Mouse (Mus musculus) CH12.LX (cell line): ENCODE data around the gene Ubqln1. TPM values are rescaled to one million over a fixed set of nuclear protein-coding genes. Genes with fewer than 3 reads are reported as not detected.

Experiments
- DNase-seq: peaks from one replicate; pipeline ENCODE4 v3.0.0-alpha.2; 2013; ENCODE audit errors: extremely low read depth
- H3K27ac ChIP-seq: 2 replicates; pipeline ENCODE4 v1.5.1; 2012; ENCODE audit warnings: low read depth, mild to moderate bottlenecking, control low read depth, moderate library complexity; ENCODE audit not compliant: insufficient read depth
- H3K27me3 ChIP-seq: replicated peaks from 2 replicates; pipeline ENCODE3; 2012; ENCODE audit warnings: inconsistent platforms
- H3K36me3 ChIP-seq, 2 experiments: replicated peaks in 1 of 2; 2 replicates each; pipeline versions ENCODE3 to v1.6.1; 2012; ENCODE audit warnings: inconsistent platforms in 1 of 2, low read length in 1 of 2, mild to moderate bottlenecking in 1 of 2, mixed read lengths in 1 of 2, moderate library complexity in 1 of 2; ENCODE audit not compliant: control insufficient read depth in 1 of 2, insufficient read depth in 1 of 2
- H3K4me1 ChIP-seq, 2 experiments: 2 replicates each; pipeline ENCODE4 v1.6.1; 2012; ENCODE audit warnings: inconsistent platforms in 1 of 2, moderate library complexity in 1 of 2; ENCODE audit not compliant: insufficient read depth in 2 of 2, control insufficient read depth in 1 of 2
- H3K4me2 ChIP-seq: 2 replicates; pipeline ENCODE4 v1.6.1; 2012; ENCODE audit warnings: low read depth, mild to moderate bottlenecking, control low read depth; ENCODE audit not compliant: poor library complexity, insufficient read depth, severe bottlenecking
- H3K4me3 ChIP-seq, 3 experiments: fragments of 150-350 bp in 1 of 3; sonication (generic) in 1 of 3; replicated peaks in 1 of 3; 2 replicates each; pipeline versions ENCODE3 to v1.5.1; 2011 to 2012; ENCODE audit warnings: low read depth in 2 of 3, low read length in 2 of 3, mild to moderate bottlenecking in 2 of 3, moderate library complexity in 2 of 3, control low read depth in 1 of 3, improper control_type of control experiment in 1 of 3, inconsistent platforms in 1 of 3, mixed read lengths in 1 of 3; ENCODE audit not compliant: poor library complexity in 1 of 3
- H3K79me2 ChIP-seq: replicated peaks from 2 replicates; pipeline ENCODE4 v1.6.1; 2012; ENCODE audit warnings: mild to moderate bottlenecking, moderate library complexity; ENCODE audit not compliant: control insufficient read depth, poor library complexity, insufficient read depth, severe bottlenecking; ENCODE audit errors: extremely low read depth
- H3K9ac ChIP-seq: 2 replicates; pipeline ENCODE4 v1.6.1; 2012; ENCODE audit warnings: low read depth, mild to moderate bottlenecking, control low read depth, moderate library complexity; ENCODE audit not compliant: insufficient read depth
- H3K9me3 ChIP-seq: replicated peaks from 2 replicates; pipeline ENCODE3; 2012; ENCODE audit warnings: low read length, inconsistent platforms, mixed read lengths
- CHD1 ChIP-seq: IDR thresholded peaks from 2 replicates; pipeline ENCODE4 v1.6.1; 2012; ENCODE audit warnings: low read depth, low read length, improper control_type of control experiment, inconsistent platforms
- CHD2 ChIP-seq: IDR thresholded peaks from 2 replicates; pipeline ENCODE4 v1.6.1; 2011; ENCODE audit warnings: low read length, improper control_type of control experiment
- CTCF ChIP-seq, 2 experiments: IDR thresholded peaks in 1 of 2; conservative IDR thresholded peaks in 1 of 2; 2 replicates each; pipeline ENCODE4 v1.5.1; 2011 to 2012; ENCODE audit warnings: low read depth in 2 of 2, low read length in 2 of 2, improper control_type of control experiment in 1 of 2, inconsistent platforms in 1 of 2, mild to moderate bottlenecking in 1 of 2, moderate library complexity in 1 of 2
- ELF1 ChIP-seq: IDR thresholded peaks from 2 replicates; pipeline ENCODE4 v1.6.1; 2014; ENCODE audit warnings: low read depth, mild to moderate bottlenecking, inconsistent platforms, low read length, improper control_type of control experiment
- ETS1 ChIP-seq: conservative IDR thresholded peaks from 2 replicates; pipeline ENCODE4 v1.6.1; 2012; ENCODE audit warnings: low read depth, mild to moderate bottlenecking, inconsistent platforms, low read length, improper control_type of control experiment, moderate library complexity
- HCFC1 ChIP-seq: IDR thresholded peaks from 2 replicates; pipeline ENCODE4 v1.6.1; 2012; ENCODE audit warnings: low read depth, mild to moderate bottlenecking, inconsistent platforms, low read length, improper control_type of control experiment
- JUN ChIP-seq: IDR thresholded peaks from 2 replicates; pipeline ENCODE4 v1.6.1; 2011; ENCODE audit warnings: low read depth, mild to moderate bottlenecking, low read length, improper control_type of control experiment, moderate library complexity; ENCODE audit not compliant: insufficient read depth
- JUND ChIP-seq: conservative IDR thresholded peaks from 2 replicates; pipeline ENCODE4 v1.6.1; 2011; ENCODE audit warnings: low read depth, low read length, improper control_type of control experiment
- KAT2A ChIP-seq: IDR thresholded peaks from 2 replicates; pipeline ENCODE4 v1.6.1; 2012; ENCODE audit warnings: low read length, improper control_type of control experiment, inconsistent platforms; ENCODE audit not compliant: insufficient replicate concordance
- MAFK ChIP-seq: IDR thresholded peaks from 2 replicates; pipeline ENCODE4 v1.6.1; 2011; ENCODE audit warnings: low read length, improper control_type of control experiment; ENCODE audit not compliant: insufficient replicate concordance
- MAZ ChIP-seq: IDR thresholded peaks from 2 replicates; pipeline ENCODE4 v1.6.1; 2012; ENCODE audit warnings: low read depth, mild to moderate bottlenecking, inconsistent platforms, low read length, improper control_type of control experiment, moderate library complexity
- MYC ChIP-seq: IDR thresholded peaks from 2 replicates; pipeline ENCODE4 v1.6.1; 2011; ENCODE audit warnings: low read depth, mild to moderate bottlenecking, improper control_type of control experiment, low read length
- NELFE ChIP-seq: IDR thresholded peaks from 2 replicates; pipeline ENCODE4 v1.6.1; 2011; ENCODE audit warnings: low read depth, low read length, improper control_type of control experiment
- NRF1 ChIP-seq: IDR thresholded peaks from 2 replicates; pipeline ENCODE4 v1.6.1; 2014; ENCODE audit warnings: low read depth, mild to moderate bottlenecking, inconsistent platforms, low read length, improper control_type of control experiment, moderate library complexity
- PAX5 ChIP-seq: IDR thresholded peaks from 2 replicates; pipeline ENCODE4 v1.6.1; 2012; ENCODE audit warnings: low read length, inconsistent platforms, mixed read lengths
- POLR2A ChIP-seq: IDR thresholded peaks from 2 replicates; pipeline ENCODE4 v1.6.1; 2011; ENCODE audit warnings: low read depth, mild to moderate bottlenecking, improper control_type of control experiment, low read length
- SIN3A ChIP-seq: IDR thresholded peaks from 2 replicates; pipeline ENCODE4 v1.6.1; 2012; ENCODE audit warnings: low read length, improper control_type of control experiment, inconsistent platforms
- SMC3 ChIP-seq: IDR thresholded peaks from 2 replicates; pipeline ENCODE4 v1.6.1; 2011; ENCODE audit warnings: low read depth, low read length, improper control_type of control experiment
- TBP ChIP-seq: conservative IDR thresholded peaks from 2 replicates; pipeline ENCODE4 v1.6.1; 2011; ENCODE audit warnings: low read depth, low read length, improper control_type of control experiment
- USF1 ChIP-seq: IDR thresholded peaks from 2 replicates; pipeline ENCODE4 v1.6.1; 2014; ENCODE audit warnings: low read depth, mild to moderate bottlenecking, inconsistent platforms, low read length, improper control_type of control experiment
- USF2 ChIP-seq: conservative IDR thresholded peaks from 2 replicates; pipeline ENCODE4 v1.6.1; 2011; ENCODE audit warnings: low read depth, low read length, improper control_type of control experiment
- ZKSCAN1 ChIP-seq: IDR thresholded peaks from 2 replicates; pipeline ENCODE4 v1.6.1; 2012; ENCODE audit warnings: low read depth, inconsistent platforms, low read length, improper control_type of control experiment, borderline replicate concordance
- dilution Hi-C: fragments of 300-500 bp; cut with MboI; formaldehyde crosslinking; loops from 2 replicates; pipeline ENCODE4 v1.14.3; 2020; ENCODE audit warnings: low sequenced_read_pairs; ENCODE audit not compliant: extremely low pct_unique_long_range_greater_than_20kb, extremely low pct_ligation_motif_present
- in situ Hi-C: fragments of 300-500 bp; cut with MboI; formaldehyde crosslinking; loops from 3 replicates; pipeline ENCODE4 v1.14.3; 2019; ENCODE audit warnings: low sequenced_read_pairs, low pct_ligation_motif_present, low pct_unique_long_range_greater_than_20kb, mixed read lengths
- polyA plus RNA-seq: library from polyadenylated mRNA; unstranded; fragments of >175 nt; gene quantifications from 2 replicates; pipeline ENCODE4 v1.2.1, GENCODE M21; 2012; ENCODE audit warnings: low read depth; ENCODE audit not compliant: insufficient read length
- total RNA-seq, 2 experiments: library from RNA; depleted of rRNA; stranded (reverse); fragments of 300-350 nt in 1 of 2; fragments of >200 nt in 1 of 2; gene quantifications; 2 replicates each; pipeline ENCODE4 v1.2.3; 2012 to 2014

Ubqln1 gene
- total and polyA plus RNA-seq, 3 experiments: 58.5 to 166 (median 130) TPM

- TF ChIP-seq NRF1 (no peak), SIN3A (no peak), ETS1 (no peak), SMC3 (no peak), ZKSCAN1 (no peak), MAZ (no peak), JUN (no peak)
- TF ChIP-seq, all 38 proteins: peak for 0
- no peak overlapping the region for H3K9ac ChIP-seq
- in situ Hi-C loops: no loop called here
- H3K9me3 ChIP-seq: no peaks in the 10 kb centered on the region
- H3K27me3 ChIP-seq: no peaks in the 10 kb centered on the region
- no peak overlapping the region for H3K4me2 ChIP-seq
- H3K36me3 ChIP-seq: no peaks in the 10 kb centered on the region
- no peak overlapping the region for H3K27ac ChIP-seq
- no peak for DNase-seq
- no peaks in the 10 kb centered on the region for H3K79me2 ChIP-seq
- dilution Hi-C loops: no loop called here
- H3K4me3 ChIP-seq: no peak overlapping the region
- peaks cover 0 to 2% of the 10 kb centered on the region in 2 experiments; a peak in 1 of 4 replicates for H3K4me1 ChIP-seq
Observed at GRCm38 (mm10) chr13:58263546-58263945, 48.1 kb upstream of the Ubqln1 start.

- in situ Hi-C loops: no loop called here
- Histone ChIP-seq H3K4me1 (peaks cover 0 to 2% of the 10 kb centered on the region in 2 experiments; a peak in 1 of 4 replicates), H3K36me3 (no peaks in the 10 kb centered on the region), H3K9ac (no peak overlapping the region), H3K79me2 (no peaks in the 10 kb centered on the region), H3K27ac (no peak overlapping the region), H3K9me3 (no peaks in the 10 kb centered on the region), H3K27me3 (no peaks in the 10 kb centered on the region), H3K4me3 (no peak overlapping the region), H3K4me2 (no peak overlapping the region)
- dilution Hi-C loops: no loop called here
- DNase-seq: no peak
- TF ChIP-seq USF2 (no peak), MAFK (no peak), POLR2A (no peak), HCFC1 (no peak), JUN (no peak), KAT2A (no peak), MAZ (no peak), NELFE (no peak), ELF1 (no peak), MYC (no peak), CHD1 (no peak), PAX5 (no peak), TBP (no peak), CHD2 (no peak), SIN3A (no peak), USF1 (no peak), CTCF (conservative IDR thresholded peaks at IDR 0.05 in 1 of 2, IDR thresholded peaks at IDR 0.05 in 1 of 2; ENCODE audit: low read depth in 2 of 2, low read length in 2 of 2) (no peak), JUND (no peak)
Observed at GRCm38 (mm10) chr13:58261674-58262073, 46.2 kb upstream of the Ubqln1 start.
